Comparison of ENCODE assay signal across 25 mouse cellular contexts in genomic region chr4:83186448-83186847, GRCm38 (mm10).
"Had no signal": no experiment of that assay in that cellular context is flagged by ENCODE, and none has a peak within 500 bp of the region (broad histone marks: within the 10 kb centered on the region; RNA-seq: fewer than 3 reads in every experiment).

No protein-coding gene starts in this region.

- H3K9me3 ChIP-seq: heart, embryonic 13.5 days; heart, embryonic 15.5 days; hindbrain, embryonic 12.5 days; kidney, embryonic 15.5 days; limb, embryonic 10.5 days; limb, embryonic 12.5 days; liver, embryonic 13.5 days; liver, embryonic 15.5 days had no signal

- H3K27ac ChIP-seq: heart, embryonic 13.5 days; heart, embryonic 15.5 days; hindbrain, embryonic 12.5 days; hindbrain, embryonic 14.5 days; hindbrain, postnatal 0 days; kidney, embryonic 15.5 days; kidney, postnatal 0 days; layer of hippocampus, adult 2 months; left cerebral cortex, adult 2 months; limb, embryonic 10.5 days; limb, embryonic 12.5 days; liver, embryonic 13.5 days; liver, embryonic 15.5 days had no signal

- H3K9ac ChIP-seq: heart, embryonic 13.5 days; heart, embryonic 15.5 days; hindbrain, embryonic 12.5 days; hindbrain, embryonic 14.5 days; kidney, embryonic 15.5 days; limb, embryonic 12.5 days; liver, embryonic 13.5 days; liver, embryonic 15.5 days had no signal

- H3K4me2 ChIP-seq: heart, embryonic 11.5 days; heart, embryonic 13.5 days; heart, embryonic 15.5 days; hindbrain, embryonic 12.5 days; hindbrain, embryonic 14.5 days; kidney, embryonic 15.5 days; limb, embryonic 12.5 days; liver, embryonic 11.5 days; liver, embryonic 13.5 days; liver, embryonic 15.5 days had no signal

- H3K36me3 ChIP-seq: heart, embryonic 13.5 days; heart, embryonic 15.5 days; hindbrain, embryonic 12.5 days; kidney, embryonic 15.5 days; limb, embryonic 10.5 days; limb, embryonic 12.5 days; liver, embryonic 13.5 days; liver, embryonic 15.5 days had no signal

- ATAC-seq: hindbrain, postnatal 0 days; intestine, embryonic 16.5 days had no signal

- H3K4me3 ChIP-seq: heart, embryonic 13.5 days; heart, embryonic 15.5 days; hindbrain, embryonic 12.5 days; kidney, embryonic 15.5 days; layer of hippocampus, adult 2 months; left cerebral cortex, adult 2 months; limb, embryonic 10.5 days; limb, embryonic 12.5 days; liver, embryonic 13.5 days; liver, embryonic 15.5 days had no signal

- DNase-seq: gastrocnemius, postnatal 14 days; gastrocnemius, postnatal 36 days; heart, adult 18-20 months; kidney, adult 11 months; kidney, adult 2 months; kidney, adult 9 months; kidney, postnatal 14 days; kidney, postnatal 36 days; liver; liver, embryonic 13.5 days had no signal

- H3K4me1 ChIP-seq: liver, embryonic 13.5 days; liver, embryonic 15.5 days had no signal

- H3K27me3 ChIP-seq: heart, embryonic 13.5 days; heart, embryonic 15.5 days; hindbrain, embryonic 12.5 days; kidney, embryonic 15.5 days; limb, embryonic 12.5 days; liver, embryonic 13.5 days; liver, embryonic 15.5 days had no signal
